9 mouse cellular contexts compared by ENCODE assay signal in genomic region chr9:46215338-46216322, GRCm38 (mm10). TPM values are rescaled to one million over a fixed set of nuclear protein-coding genes. Genes with fewer than 3 reads are reported as not detected.
DNase-seq lines count a peak whose midpoint lies in the region; ATAC-seq and TF ChIP-seq lines count a peak whose summit lies in the region.
"Had no signal": no experiment of that assay in that cellular context is flagged by ENCODE, and none has a peak within 500 bp of the region (broad histone marks: within the 10 kb centered on the region; RNA-seq: fewer than 3 reads in every experiment).

No protein-coding gene starts in this region.

- H3K79me2 ChIP-seq in C2C12 (ENCODE audit: control insufficient read depth, insufficient read depth), result no peaks in the 10 kb centered on the region

- intact Hi-C loops in heart, postnatal 25 days (cut with DNase I), result no loop called here

- H3ac ChIP-seq in C2C12 (ENCODE audit: control insufficient read depth, insufficient read length, low read depth), result no peak overlapping the region

- H3K36me3 ChIP-seq in C2C12 (ENCODE audit: control insufficient read depth, insufficient read depth), result peaks cover 9% of the 10 kb centered on the region

- no peak for ATAC-seq in activated CD4-positive, CD25-positive, alpha-beta regulatory T cell, adult 4 months
- no peak for ATAC-seq in CD4-positive, CD25-positive, alpha-beta regulatory T cell, adult 4 months

- H3K4me3 ChIP-seq in C2C12 (ENCODE audit: insufficient read depth, poor library complexity, severe bottlenecking), result no peak overlapping the region
- H3K4me3 ChIP-seq: embryonic facial prominence, embryonic 13.5 days had no signal

- no peaks in the 10 kb centered on the region for H3K79me3 ChIP-seq in C2C12 (ENCODE audit: low read depth)

- no peaks in the 10 kb centered on the region for H3K27me3 ChIP-seq in C2C12 (ENCODE audit: control insufficient read depth, insufficient read depth, insufficient read length)
- H3K27me3 ChIP-seq: embryonic facial prominence, embryonic 13.5 days had no signal

- peak; percentile 46 for DNase-seq in heart, adult 8-10 months (ENCODE audit: low spot score)
- DNase-seq in heart, postnatal 25 days (ENCODE audit: low spot score), result no peak
- peak; percentile 66 to 67 for DNase-seq in cerebellum, adult 18-20 months
- peak; percentile 57 for DNase-seq in liver
- DNase-seq in embryo, embryonic 11 days, result no peak

- no peak for TF ChIP-seq CTCF in C2C12 (IDR thresholded peaks at IDR 0.05; ENCODE audit: control insufficient read depth, insufficient read depth, insufficient read length)

TF ChIP-seq in C2C12, 6 proteins besides CTCF, POLR2A, EP300 and RAD21:
- TF ChIP-seq MAX (IDR thresholded peaks at IDR 0.05) (no peak), MYOD1 (IDR thresholded peaks at IDR 0.05; ENCODE audit: control insufficient read depth, insufficient read length, low read depth) (no peak), FOSL1 (IDR thresholded peaks at IDR 0.05; ENCODE audit: insufficient read depth, low read length, poor library complexity, severe bottlenecking) (no peak), MYOG (IDR thresholded peaks at IDR 0.05; ENCODE audit: control insufficient read depth, extremely low read depth, insufficient read length) (no peak), CEBPB (IDR thresholded peaks at IDR 0.05; ENCODE audit: low read depth) (peak; percentile 91)

RNA-seq across cellular contexts. Expression of gene Apoa1, which starts 12.8 kb away (rescaled TPM):
- total RNA-seq in heart, adult 8-10 months (2022), result not detected
- not detected for total RNA-seq in heart, postnatal 25 days (2021)
- not detected for polyA plus RNA-seq in C2C12 (2012; fragmentation: generic; extraction: Trizol)
- not detected for polyA plus RNA-seq in activated CD4-positive, CD25-positive, alpha-beta regulatory T cell, adult 4 months (2017; shearing (Covaris generic))
- polyA plus RNA-seq in CD4-positive, CD25-positive, alpha-beta regulatory T cell, adult 4 months (2017; shearing (Covaris generic)), result not detected

RNA-seq across cellular contexts. Expression of gene Apoc3, which starts 19.8 kb away (rescaled TPM):
- not detected for total RNA-seq in heart, adult 8-10 months (2022)
- not detected for total RNA-seq in heart, postnatal 25 days (2021)
- not detected for polyA plus RNA-seq in C2C12 (2012; fragmentation: generic; extraction: Trizol)
- not detected for polyA plus RNA-seq in activated CD4-positive, CD25-positive, alpha-beta regulatory T cell, adult 4 months (2017; shearing (Covaris generic))
- polyA plus RNA-seq in CD4-positive, CD25-positive, alpha-beta regulatory T cell, adult 4 months (2017; shearing (Covaris generic)), result not detected
- polyA plus RNA-seq: embryonic facial prominence, embryonic 13.5 days had no signal

RNA-seq across cellular contexts. Expression of gene Apoa4, which starts 24.9 kb away (rescaled TPM):
- not detected for total RNA-seq in heart, adult 8-10 months (2022)
- total RNA-seq in heart, postnatal 25 days (2021), result not detected
- polyA plus RNA-seq in C2C12 (2012; fragmentation: generic; extraction: Trizol), result not detected
- polyA plus RNA-seq in activated CD4-positive, CD25-positive, alpha-beta regulatory T cell, adult 4 months (2017; shearing (Covaris generic)), result not detected
- polyA plus RNA-seq in CD4-positive, CD25-positive, alpha-beta regulatory T cell, adult 4 months (2017; shearing (Covaris generic)), result not detected
- polyA plus RNA-seq: embryonic facial prominence, embryonic 13.5 days had no signal

RNA-seq across cellular contexts. Expression of gene Apoa5, which starts 52.8 kb away (rescaled TPM):
- not detected for total RNA-seq in heart, adult 8-10 months (2022)
- total RNA-seq in heart, postnatal 25 days (2021), result not detected
- not detected for polyA plus RNA-seq in C2C12 (2012; fragmentation: generic; extraction: Trizol)
- not detected for polyA plus RNA-seq in activated CD4-positive, CD25-positive, alpha-beta regulatory T cell, adult 4 months (2017; shearing (Covaris generic))
- not detected for polyA plus RNA-seq in CD4-positive, CD25-positive, alpha-beta regulatory T cell, adult 4 months (2017; shearing (Covaris generic))
- polyA plus RNA-seq: embryonic facial prominence, embryonic 13.5 days had no signal

RNA-seq across cellular contexts. Expression of gene Zpr1, which starts 57.2 kb away (rescaled TPM):
- 10 to 100 TPM; 18.3 to 25.1 (median 20.9) TPM for total RNA-seq in heart, adult 8-10 months (2022)
- 10 to 100 TPM; 18.5 to 19.4 TPM for total RNA-seq in heart, postnatal 25 days (2021)
- 40.1 TPM for polyA plus RNA-seq in C2C12 (2012; fragmentation: generic; extraction: Trizol)
- 10 to 100 TPM; 32.5 to 40.7 TPM for polyA plus RNA-seq in activated CD4-positive, CD25-positive, alpha-beta regulatory T cell, adult 4 months (2017; shearing (Covaris generic))
- polyA plus RNA-seq in CD4-positive, CD25-positive, alpha-beta regulatory T cell, adult 4 months (2017; shearing (Covaris generic)), result 10 to 100 TPM; 31.1 to 40.8 TPM

Comparison
In these comparisons a context has a peak if more than half of its experiments do, and no peak if none do; other contexts are left out.
1. DNase-seq: peak in heart, adult 8-10 months (single experiment), cerebellum, adult 18-20 months (2 of 2) and liver (single experiment); none in heart, postnatal 25 days (single experiment) and embryo, embryonic 11 days (single experiment).